Mouse (Mus musculus): ENCODE results near the gene Ankrd36.

GRCm38 (mm10) chr11:5715630-5716105 is 146.2 kb downstream of the Ankrd36 start, which contains the start of gene Mrps24:
- TF ChIP-seq FLI1 (IDR thresholded peaks at IDR 0.05; ENCODE audit: low read length): no peak
- TF ChIP-seq GATA1 (IDR thresholded peaks at IDR 0.05; ENCODE audit: borderline replicate concordance, low read length): no peak
